Mouse (Mus musculus) layer of hippocampus, adult 2 months (tissue): ENCODE measurements at regions not wholly inside any gene's neighbourhood (a gene's known extent, or its start where the extent isn't known, plus 50 kb on each side); places are given as distances from the start of the nearest gene placed in this dataset.

Experiments used
- DNase-seq, 2 experiments: peaks; one replicate each; pipeline ENCODE4 v3.0.0; 2022; ENCODE audit warnings: low spot score in 2 of 2
- H3K27ac ChIP-seq: fragments of 200-600 bp; 2 replicates; pipeline ENCODE4 v1.8.1; 2022
- H3K4me3 ChIP-seq: fragments of 200-600 bp; 2 replicates; pipeline ENCODE4 v1.8.1; 2022; ENCODE audit warnings: mild to moderate bottlenecking
- CTCF ChIP-seq: fragments of 200-600 bp; conservative IDR thresholded peaks from 2 replicates; pipeline ENCODE4 v1.8.1; 2022; ENCODE audit warnings: antibody characterized with exemption, mild to moderate bottlenecking, moderate library complexity

DNA sequence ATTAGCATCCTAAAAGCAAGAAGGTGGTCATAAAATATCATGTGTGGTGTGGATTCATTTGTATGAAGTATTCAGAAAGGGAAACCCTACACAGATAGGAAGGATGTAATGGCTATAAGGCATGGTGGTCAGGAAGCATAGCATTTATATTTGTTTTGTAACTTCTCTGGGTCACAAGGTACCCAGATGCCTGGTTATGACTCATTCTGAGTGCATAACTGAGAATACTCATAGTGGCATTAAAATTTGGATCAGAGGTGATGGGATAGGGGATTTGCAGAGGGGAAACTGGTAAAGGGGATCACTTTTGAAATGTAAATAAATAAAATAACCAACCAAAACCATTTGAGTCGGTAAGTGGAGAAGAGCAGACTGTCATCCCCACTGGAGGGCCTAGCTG, 738.8 kb upstream of the Lrrc4c start:
- TF ChIP-seq CTCF = no peak
- no peak overlapping the region for H3K27ac ChIP-seq
- H3K4me3 ChIP-seq = no peak overlapping the region
- DNase-seq = no peak

DNA sequence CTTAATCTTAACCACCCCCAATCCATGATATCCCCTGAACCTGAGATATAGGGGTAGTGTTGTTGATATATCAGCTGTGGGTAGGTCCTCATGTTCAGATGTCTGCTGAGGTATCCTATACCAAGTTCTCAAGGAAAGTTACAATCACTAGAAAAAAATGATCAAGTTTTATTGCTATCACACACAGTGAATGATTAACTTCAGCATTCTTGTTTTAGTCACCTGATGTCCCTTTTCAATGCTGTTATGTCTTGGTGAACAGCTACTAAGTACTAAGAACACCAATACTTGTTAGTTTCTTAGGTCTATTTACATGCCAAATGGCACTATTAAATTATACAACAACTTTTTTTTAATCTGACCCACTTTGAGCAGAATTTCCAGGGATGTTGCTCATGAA, 732.0 kb upstream of the Lrrc4c start:
- no peak for DNase-seq
- H3K4me3 ChIP-seq = no peak overlapping the region
- TF ChIP-seq CTCF = no peak
- no peak overlapping the region for H3K27ac ChIP-seq

DNA sequence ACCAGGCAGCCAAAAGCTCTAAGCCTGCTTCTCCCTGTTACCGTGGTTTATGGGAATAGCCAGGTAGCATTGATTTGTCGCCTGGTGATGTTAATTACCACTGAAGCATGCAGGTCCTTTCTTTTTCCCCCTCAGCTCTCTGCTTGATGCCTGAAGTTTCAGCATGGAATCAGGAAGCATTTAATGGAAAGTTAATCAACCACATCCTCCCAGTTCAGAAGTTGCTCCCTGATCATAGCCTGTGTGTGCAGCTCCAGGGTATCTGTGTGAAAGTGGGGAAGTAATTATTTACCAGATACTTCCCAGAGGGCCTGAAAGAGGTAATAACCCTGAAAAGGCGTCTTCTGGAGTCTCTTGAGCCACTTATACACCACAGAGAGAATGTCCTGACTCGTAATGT, 730.9 kb upstream of the Lrrc4c start:
- Histone ChIP-seq H3K27ac (no peak overlapping the region), H3K4me3 (no peak overlapping the region)
- DNase-seq = no peak
- no peak for TF ChIP-seq CTCF

GRCm38 (mm10) chr2:95613354-95613753, 704.6 kb upstream of the Lrrc4c start:
- no peak overlapping the region for H3K27ac ChIP-seq
- no peak for TF ChIP-seq CTCF
- DNase-seq = no peak
- no peak overlapping the region for H3K4me3 ChIP-seq

- DNase-seq = no peak
- no peak overlapping the region for H3K27ac ChIP-seq
- no peak for TF ChIP-seq CTCF
- no peak overlapping the region for H3K4me3 ChIP-seq
Observed at GRCm38 (mm10) chr2:95637533-95637932, 680.4 kb upstream of the Lrrc4c start.

GRCm38 (mm10) chr2:95674347-95674746, 643.6 kb upstream of the Lrrc4c start:
- peak; percentile 49 for TF ChIP-seq CTCF
- Histone ChIP-seq H3K4me3 (no peak overlapping the region), H3K27ac (no peak overlapping the region)
- no peak for DNase-seq

DNA sequence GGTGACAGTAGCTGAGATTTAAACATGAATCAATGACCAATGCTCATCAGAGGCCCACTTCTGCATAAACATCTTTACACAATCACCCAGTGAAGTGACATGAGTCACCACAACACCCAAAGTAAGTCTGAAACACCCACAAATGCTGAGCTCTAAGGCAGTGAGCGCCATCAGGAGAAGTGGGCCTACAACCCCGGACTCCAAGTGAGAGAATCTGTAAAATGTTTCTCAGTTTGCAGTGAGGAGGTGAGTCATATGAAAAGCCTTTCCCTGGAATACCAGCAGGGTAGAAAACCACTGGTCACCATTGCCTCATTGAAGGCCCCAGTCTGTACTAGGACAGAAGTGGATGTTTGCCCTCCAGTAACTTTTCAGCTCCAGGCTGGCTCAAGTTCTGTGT, 602.6 kb upstream of the Lrrc4c start:
- DNase-seq = no peak
- Histone ChIP-seq H3K27ac (no peak overlapping the region), H3K4me3 (no peak overlapping the region)
- no peak for TF ChIP-seq CTCF
